Mouse (Mus musculus): ENCODE measurements around the gene Tekt5. TPM values are rescaled to one million over a fixed set of nuclear protein-coding genes. Genes with fewer than 3 reads are reported as not detected.

Gene Tekt5
- polyA plus RNA-seq (2015; fragmentation: Nextera tagmentation; extraction: Ambion mirVana), result 0.82 and 1.1 TPM in 2 replicates

DNA sequence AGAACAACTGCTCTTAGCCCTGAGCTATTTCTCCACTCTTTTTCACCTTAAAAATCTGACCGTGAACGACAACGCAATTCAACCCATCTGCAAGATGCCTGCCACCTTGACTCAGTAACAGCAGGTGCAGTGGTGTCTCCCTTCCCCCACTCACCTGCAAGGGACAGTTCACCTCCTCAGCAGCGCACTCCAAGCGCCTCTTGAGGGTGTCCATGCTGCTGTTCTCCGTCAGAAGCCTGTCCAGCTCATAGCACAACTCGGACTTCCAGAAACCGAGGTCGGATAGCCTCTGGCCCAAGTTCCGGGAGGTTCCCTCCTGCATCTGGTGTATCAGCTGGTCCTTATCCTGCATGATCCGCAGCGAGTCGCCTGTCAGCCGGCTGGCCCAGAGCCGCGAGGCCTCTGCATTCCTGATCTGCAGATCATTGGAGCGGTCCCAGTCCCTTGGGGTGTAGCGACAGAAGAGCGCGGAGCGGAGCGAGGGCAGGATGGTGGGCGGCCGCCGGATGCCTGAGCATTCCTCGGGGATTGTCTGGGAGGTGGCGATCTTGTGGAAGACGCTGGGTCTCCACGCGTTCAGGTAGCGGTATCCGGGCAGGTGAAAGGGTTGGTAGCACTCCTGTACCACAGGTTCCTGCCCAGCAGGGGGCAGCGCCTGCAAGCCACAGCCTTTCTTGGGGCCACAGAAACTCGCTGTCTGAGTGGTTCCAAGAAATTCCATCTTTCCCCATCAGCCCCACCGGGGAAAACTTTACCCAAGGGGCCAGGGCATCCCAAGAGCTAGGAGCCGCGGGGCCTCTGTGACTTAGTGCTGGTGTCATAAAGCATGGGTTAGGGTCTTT lies at the start of gene Tekt5:
Gene Tekt5, minus strand, starts transcription at position 792 of the 842 bp plus-strand sequence.

DNA sequence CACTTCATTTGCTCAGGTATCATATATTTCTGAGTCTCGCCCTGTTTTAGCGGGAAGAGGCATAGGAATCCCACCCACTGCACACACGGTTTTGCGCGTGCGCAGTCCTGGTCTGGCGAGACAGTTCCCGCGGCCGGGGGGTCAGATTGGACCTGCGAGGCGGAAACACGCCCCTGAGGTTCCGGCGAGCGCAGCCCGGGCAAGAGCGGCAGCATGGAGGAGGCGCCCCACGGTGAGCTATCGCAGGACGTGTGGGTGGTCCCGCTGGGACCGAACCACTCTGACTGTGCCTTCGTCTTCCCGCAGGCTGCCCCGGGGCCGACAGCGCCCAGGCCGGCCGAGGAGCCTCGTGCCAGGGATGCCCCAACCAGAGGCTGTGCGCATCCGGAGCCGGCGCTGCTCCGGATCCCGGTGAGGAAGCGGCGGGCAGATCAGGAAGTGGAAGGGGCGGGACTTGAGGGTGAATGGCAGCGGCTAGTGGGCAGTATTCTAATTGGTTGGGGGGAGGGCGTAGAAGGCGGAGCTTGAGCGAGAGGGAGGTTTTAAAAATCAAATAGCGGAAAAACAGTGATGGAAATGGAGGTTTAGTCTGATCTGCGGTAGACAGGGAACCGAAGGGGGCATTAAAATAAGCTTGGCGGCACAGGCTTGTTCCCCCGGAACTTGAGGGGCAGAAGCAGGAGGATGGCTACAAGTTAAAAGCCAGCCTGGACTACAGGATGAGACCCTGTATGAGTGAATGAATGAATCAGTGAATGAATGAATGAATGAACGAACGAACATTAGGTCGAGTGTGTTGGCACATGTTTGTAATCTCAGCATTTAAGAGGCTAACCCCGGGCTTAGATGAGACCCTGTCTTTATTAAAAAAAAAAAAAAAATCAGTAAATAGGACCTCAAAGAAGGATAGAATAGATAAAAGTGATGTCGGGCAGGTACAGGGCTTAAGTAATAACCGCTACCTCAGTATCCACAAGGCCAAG lies 16.8 kb upstream of the Tekt5 start, which contains the start of gene Nubp1:
Gene Nubp1, plus strand, starts transcription at position 185 of the 983 bp plus-strand sequence.

DNA sequence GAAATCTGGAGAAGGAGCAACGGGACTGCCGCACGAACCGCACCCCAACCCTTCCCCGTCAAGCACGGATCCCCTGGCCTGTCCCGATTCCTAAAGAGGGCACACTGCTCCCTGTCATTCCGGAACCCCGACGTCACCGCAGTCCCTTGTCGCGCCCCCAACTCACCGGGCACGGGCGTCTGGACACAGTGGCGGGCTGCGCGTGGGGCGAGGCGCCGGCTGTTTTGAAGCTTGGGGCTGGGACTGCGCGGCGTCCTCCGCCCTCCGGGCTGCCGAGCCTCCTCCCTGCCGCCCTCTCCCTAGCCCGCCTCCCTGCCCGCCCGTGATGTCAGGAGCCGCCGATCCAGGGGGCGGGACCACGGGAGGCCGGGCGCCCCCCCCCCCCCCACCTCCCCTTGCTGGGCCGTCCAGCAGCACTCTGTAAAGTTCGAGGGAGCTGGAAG lies 81.6 kb downstream of the Tekt5 start, which contains the start of gene Emp2:
Gene Emp2, minus strand, starts transcription at position 323 of the 443 bp plus-strand sequence.

Other genes with a start within 250 kb of the Tekt5 start
- gene Rpl39l, start 225.3 kb downstream of the Tekt5 start, polyA plus RNA-seq (2015; fragmentation: Nextera tagmentation; extraction: Ambion mirVana), result 0.69 and 0.95 TPM in 2 replicates
- 0.28 and 0.33 TPM in 2 replicates for gene Atf7ip2, start 202.8 kb downstream of the Tekt5 start, polyA plus RNA-seq (2015; fragmentation: Nextera tagmentation; extraction: Ambion mirVana)
- 77.8 and 106 TPM in 2 replicates for gene Emp2, start 81.5 kb downstream of the Tekt5 start, polyA plus RNA-seq (2015; fragmentation: Nextera tagmentation; extraction: Ambion mirVana)
- gene Nubp1, start 16.5 kb upstream of the Tekt5 start, polyA plus RNA-seq (2015; fragmentation: Nextera tagmentation; extraction: Ambion mirVana), result 34.4 and 35.5 TPM in 2 replicates
- gene Tvp23a, start 51.9 kb upstream of the Tekt5 start, polyA plus RNA-seq (2015; fragmentation: Nextera tagmentation; extraction: Ambion mirVana), result 4.5 TPM in 2 replicates
- gene Ciita, start 84.6 kb upstream of the Tekt5 start, polyA plus RNA-seq (2015; fragmentation: Nextera tagmentation; extraction: Ambion mirVana), result 0.06 and 0.20 TPM in 2 replicates
- 14.0 and 15.1 TPM in 2 replicates for gene Dexi, start 147.6 kb upstream of the Tekt5 start, polyA plus RNA-seq (2015; fragmentation: Nextera tagmentation; extraction: Ambion mirVana)
- gene Clec16a, start 149.8 kb upstream of the Tekt5 start, polyA plus RNA-seq (2015; fragmentation: Nextera tagmentation; extraction: Ambion mirVana), result 21.7 and 23.1 TPM in 2 replicates

Measured in urinary bladder, postnatal 0 days (tissue).